Mouse (Mus musculus): ENCODE measurements around the gene Phactr2.

Phactr2 gene

DNA sequence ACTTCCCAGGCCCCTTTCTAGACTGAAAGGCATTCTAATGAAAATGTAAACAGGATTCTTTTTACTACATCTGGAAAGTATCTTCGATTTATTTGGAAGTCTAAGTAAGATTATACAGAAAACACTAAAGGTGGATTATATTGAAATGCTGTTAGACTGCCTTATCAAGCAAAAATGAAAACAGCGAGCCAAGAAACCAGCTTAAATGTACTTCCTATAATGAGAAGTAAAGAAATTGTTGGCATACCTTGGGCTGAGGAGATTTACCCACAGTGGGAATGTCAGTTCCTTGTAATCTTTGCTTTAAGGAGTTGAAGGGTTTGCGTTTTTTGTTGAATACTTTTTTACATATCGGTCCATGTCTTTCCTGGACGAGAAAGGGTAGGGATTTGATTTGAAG, 305.8 kb downstream of the Phactr2 start:
- no peak for DNase-seq (ENCODE audit: low read depth, low spot score)

GRCm38 (mm10) chr10:13162031-13162430, 312.2 kb downstream of the Phactr2 start:
- no peak for DNase-seq (ENCODE audit: low read depth, low spot score)

DNA sequence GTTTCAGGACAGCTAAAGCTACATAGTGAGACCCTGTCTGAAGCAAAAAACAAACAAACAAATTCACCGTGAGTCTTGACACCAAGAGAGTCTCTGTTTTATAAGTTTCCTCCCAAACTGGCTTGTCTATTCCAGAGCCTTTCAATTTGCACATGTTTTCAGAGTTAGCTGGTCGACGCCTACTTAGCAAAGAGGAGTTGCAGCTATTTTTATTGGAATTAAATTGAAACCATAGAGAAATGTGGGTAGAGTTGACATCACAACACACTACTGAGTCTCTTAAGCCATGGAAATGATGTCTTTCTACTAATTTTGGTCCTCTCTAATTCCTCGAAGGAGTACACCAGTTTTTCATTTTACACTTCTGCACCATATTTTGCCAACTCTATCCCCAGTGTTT, 313.3 kb downstream of the Phactr2 start:
- no peak for DNase-seq (ENCODE audit: low read depth, low spot score)
